Mouse (Mus musculus) spleen, postnatal 4 days (tissue): ENCODE measurements around the gene Bmp5.

ENCODE experiments used
- DNase-seq, 2 experiments: peaks; one replicate each; pipeline ENCODE4 v3.0.0; 2022; ENCODE audit warnings: low spot score in 2 of 2

Gene Bmp5

DNA sequence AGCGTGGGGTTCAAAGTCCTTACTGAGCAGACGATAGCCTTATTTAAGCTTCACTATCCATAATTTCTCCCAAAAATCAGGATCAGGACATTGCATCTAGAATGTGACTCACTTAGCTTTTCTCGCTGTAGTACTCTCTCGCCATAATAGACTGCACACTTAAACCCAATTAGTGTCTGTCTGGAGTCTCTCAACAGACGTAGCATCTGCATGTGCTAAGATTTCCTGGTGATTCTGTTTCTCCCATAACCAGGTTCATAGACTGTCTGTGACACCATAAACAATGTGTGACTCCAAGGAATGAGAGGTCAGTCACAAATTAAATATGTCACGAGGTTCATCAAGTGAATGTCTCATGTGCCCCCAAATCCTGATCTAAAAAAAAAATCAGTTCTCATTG is 65.7 kb downstream of the Bmp5 start:
- DNase-seq, result no peak

DNA sequence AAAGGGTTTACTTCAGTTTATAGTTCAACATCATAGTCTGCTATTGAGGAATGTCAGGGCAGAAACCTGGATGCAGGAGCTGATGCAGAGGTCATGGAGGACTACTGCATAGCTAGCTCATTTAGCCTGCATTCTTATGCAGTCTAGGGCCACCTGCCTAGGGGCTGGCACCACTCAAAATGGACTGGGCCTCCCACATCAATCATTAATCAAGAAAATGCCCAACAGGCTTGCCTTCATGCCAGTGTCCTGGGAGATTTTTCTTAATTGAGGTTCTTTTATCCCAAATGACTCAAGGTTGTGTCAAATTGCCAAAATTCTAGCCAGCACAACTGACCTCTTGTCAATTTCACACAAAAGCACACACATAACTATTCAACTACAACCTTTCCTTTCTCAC is 70.8 kb downstream of the Bmp5 start:
- DNase-seq, result no peak

DNA sequence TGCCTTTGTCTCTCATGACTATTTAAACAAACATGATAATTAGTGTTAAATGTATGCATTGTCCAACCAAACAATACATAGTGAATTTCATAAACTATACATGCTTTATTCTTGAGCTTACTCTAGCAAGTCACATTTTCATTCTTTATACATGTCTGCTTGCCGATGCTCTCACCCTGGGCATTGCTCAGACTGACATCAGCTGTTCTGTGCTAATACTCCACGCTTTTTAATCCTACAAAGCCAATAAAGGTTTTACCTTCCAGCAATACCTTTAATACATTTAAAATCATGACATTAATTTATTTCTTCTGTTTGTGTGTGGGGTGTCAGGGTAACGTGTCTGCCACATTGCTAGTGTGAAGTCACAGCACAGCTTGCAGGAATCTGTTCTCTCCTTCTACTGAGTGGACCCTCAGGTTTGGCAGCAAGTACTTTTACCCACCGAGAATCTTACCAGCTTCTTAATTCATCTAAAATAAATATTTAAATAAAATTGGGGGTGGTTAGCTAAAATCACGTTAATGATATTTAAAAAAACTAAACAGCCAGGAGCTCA is 75.6 kb downstream of the Bmp5 start:
- no peak for DNase-seq

DNA sequence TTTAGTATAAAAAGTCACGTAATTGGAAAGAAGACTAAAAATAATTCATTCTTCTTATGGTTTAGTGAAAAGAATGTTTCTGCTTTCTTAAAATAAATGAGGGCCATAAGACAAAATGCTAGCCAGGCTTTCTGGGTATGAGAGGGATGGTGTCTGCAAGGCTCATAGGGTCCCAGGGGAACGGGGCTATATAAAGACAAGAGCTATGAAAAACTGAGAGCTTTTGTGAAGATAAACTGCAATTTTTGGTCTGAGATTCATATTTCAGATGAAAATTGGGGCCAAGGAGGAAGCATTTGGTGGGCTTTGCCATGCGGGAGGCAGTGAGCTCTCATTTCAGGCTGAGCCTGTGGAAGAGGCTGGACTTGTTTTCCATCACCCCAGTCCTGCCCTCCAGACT is 83.0 kb downstream of the Bmp5 start:
- no peak for DNase-seq

DNA sequence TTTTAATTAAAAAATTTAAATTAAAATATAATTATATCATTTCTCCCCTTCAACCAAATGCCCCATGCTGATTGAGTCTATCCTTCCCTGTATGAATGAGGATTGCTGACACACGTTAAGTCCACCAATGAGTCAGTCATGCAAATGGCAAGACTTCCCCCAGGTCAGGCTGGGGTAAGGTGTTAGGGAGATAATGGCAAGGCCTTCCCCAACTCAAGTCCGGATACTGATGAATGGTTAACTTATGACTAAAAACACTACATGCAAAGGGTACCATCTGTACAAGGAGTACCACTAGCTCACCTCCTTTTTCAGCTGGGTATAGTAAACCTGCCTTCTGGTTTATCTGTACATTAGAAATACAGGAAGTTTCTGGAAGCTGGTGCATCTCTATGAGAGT is 83.8 kb downstream of the Bmp5 start:
- DNase-seq, result no peak

DNA sequence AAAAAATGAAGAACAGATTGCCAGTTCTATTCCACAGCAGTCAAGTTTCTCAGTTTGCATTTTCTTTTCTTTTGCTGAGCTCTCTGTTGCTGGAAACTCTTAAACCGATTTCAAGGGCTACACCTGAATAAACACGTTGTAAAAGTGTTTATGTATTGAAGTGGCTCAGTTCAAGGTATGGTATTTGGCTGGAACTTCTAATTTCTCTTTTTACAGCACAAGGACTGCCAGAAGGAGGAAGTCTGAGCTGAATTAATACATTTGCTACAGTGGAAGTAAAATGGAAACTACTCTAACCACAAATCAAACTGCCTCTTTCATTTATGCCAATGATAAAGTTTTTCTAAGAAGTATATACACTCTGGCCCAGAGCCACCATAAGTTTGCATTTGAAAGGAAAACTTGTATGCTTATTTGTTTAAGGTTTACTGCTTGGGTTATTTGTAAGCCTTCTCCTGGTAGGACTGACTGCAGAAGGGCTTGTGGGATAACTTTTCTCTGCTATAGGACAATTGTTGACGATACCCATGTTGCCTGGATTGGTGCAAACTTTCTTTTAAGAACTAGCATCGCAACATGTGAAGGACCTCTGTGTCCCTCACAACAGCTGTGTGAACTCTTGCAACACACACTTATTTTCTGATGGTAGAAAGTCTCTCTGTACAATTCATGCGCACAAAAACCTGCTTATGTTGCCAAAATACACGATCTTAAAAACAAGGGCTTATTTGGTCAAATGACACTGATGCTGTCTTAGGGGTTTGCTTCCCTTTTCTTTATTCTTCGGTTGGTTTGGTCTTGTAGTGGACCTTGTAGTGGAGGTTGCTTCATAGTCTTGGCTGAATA is 95.4 kb downstream of the Bmp5 start:
- DNase-seq, result no peak

DNA sequence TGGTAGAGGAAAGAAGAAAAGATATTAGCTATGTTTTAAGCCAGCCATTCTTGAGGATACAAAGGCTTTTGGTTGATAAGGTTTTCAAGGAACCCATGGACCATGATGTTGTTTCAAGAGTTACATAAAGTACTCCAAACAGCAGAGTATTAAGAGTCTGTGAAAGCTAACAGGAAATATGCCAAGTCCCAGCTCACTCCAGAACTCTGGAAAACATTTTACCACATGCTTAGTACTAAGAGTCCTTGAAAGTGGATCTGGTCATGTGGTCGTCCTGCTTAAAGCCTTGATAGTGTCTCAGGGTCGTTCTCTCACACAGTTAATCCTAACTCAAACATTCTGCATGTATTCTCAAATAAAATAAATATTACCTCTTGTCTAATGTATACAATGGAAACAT is 101.2 kb downstream of the Bmp5 start:
- DNase-seq, result no peak

DNA sequence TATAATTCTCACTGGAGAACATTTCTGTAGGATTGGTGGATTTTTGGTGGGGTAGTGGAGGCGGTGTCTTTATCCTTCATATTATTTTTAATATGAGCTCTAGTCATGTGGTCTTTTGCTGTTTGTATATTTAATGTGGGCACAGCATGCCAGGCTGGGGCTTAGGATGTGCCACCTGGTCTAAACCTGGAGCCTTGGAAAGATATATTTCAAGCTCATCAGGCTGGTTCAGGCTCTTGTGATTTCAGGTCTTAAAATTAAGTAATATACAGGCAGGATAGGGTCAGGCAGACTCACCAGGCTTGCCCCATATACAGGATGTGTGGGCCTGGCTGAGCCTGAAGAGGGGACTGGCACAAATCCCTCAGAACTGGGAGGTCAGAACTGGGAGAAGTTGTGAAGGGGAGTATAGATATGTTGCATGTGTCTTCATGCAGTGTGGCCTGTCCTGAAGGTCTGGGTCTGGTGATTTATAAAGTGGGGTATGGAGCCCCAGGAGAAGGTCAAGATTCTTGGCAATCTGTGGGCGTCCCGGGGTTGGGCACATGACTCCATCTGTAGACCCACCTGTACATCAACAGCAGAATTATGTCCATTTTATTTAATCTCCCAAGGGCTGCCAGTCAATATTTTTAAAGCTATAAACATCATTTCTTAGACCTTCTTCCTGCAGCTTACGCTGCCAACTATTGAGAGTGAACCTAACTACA is 108.5 kb downstream of the Bmp5 start:
- DNase-seq, result no peak

DNA sequence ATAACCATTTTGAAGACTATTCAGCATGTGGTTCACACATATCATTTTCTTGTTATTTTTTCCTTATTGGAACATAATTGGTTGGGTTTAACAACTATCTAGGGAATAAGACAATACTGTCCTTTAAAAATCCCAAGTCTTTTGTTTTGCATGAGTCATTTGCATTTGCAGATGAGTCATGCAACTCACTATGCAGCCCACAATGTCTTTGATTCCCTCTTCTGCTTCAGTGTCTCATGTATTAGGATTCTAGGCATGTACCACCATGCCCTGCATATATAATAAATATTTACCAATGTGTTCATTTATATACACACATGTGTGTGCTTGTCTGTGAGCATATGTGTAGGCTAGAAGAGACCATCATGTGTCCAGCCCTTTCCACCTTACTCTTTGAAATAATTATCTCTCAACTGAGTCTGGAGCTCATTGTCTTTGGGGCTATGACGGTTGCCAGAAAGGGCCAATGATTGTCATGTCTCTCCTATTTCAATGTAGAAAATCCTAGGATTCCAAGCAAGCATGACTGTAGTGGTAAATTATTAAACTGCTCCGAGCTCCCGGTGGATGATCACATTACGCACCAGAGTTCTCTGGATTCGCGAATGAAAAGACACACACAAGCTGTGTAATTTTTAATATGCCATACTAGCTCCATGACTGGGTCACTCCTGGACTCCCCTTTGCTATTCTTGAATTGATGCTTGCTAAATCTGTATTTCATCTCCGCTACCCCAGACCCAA is 111.8 kb downstream of the Bmp5 start:
- DNase-seq, result no peak

DNA sequence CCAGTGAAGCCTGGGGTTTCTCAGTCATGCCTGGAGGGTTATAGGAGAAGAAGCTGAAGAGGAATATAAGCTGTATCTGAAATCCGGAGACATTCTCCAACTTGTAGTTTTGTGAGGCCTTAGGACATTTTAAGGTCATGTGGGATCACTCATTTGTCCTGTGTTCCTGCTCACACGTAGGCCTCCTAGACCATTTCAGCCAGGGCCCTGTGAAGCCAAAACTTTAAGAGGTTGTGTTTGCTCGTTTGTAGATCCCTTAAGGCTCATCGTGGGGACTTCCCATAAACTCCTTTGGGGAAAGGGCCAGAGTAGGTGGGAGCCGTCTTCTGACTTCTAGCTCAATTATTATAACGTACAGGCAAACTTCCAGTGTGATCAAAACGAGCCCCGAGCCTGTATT is 121.8 kb downstream of the Bmp5 start:
- DNase-seq, result no peak

DNA sequence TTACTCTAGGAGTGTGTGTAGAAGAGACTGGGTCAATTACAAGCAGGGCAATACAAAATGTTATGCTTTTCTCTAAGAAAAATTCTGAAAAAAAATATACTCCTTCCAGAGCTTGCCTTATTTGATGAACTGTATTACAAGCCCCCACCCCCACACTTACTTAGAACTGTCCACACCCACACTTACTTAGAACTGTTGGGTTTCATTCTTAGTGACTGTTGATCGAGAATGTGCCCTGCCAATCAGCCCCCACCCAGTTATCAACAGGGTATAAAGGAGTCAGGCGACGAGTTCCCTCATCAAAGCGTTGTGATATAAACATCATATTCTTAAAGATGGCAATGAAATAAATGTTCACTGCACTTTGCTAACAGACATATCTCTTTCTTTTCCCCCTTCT is 122.9 kb downstream of the Bmp5 start:
- no peak for DNase-seq

DNA sequence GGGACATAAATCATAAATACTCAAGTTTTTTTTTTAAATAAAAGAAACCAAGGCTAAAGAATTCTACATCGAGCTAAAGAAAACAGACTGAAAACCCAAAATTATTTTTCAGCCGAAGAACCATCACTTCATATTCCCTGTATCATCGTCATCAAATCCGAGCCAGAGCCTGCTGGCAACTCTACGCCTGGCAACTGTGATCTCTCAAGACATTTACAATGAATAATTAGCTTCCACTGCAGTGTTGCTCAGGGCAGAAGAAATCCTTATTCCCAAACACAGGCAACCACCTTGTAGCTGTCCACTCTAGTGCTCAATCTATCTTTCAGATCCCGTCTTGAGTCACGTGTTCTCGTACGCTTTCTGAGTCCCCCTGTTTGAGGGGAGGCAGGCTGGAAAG is 126.1 kb downstream of the Bmp5 start:
- no peak for DNase-seq

DNA sequence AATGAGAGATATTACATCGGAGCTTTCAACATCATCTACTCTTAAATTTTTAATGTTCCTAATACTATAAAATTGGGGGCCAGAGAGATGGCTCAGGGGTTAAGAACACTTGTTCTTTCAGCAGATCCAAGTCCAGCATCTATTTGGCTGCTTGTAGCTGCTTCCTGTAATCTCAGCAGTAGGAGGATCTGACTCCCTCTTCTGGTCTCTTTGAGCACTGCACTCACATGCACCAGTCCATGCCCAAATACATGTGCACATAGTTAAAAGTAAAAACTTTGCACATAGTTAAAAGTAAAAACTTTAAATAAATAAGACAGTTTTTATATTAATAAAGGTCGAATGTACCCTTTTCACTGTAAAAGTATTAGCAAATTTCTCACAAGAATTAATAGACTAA is 130.3 kb downstream of the Bmp5 start:
- no peak for DNase-seq

DNA sequence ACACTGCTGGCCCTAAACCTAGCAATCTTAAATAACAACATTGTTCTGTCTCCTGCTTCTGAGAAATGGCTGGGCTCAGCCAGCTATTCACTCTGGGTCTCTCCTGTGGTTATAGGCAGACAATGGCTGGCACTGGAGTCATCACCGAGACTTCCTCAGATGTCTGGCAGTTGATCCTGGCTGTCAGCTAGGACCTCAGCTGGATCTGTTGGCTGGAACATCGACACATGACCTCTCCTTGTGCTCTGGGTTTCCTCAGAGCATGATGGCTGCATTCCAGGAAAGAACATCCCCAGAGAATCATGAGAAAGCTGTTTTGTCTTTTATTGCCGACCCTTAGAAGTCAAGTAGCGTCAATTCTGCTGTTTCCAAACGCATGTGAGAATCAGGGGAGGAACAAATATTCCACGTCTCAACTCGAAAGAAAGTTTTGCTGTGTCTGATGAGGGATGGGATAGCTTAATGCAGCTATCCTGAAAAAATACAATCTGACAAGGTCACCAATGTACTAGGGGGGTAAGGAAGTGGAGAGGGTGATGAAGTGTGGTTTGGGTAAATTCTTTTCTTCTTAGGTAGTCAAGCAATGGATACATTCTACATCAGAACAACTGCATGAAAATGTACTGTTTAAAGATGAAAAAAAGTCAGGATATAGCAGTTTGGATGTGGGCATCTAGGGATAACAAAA is 135.1 kb downstream of the Bmp5 start:
- no peak for DNase-seq

DNA sequence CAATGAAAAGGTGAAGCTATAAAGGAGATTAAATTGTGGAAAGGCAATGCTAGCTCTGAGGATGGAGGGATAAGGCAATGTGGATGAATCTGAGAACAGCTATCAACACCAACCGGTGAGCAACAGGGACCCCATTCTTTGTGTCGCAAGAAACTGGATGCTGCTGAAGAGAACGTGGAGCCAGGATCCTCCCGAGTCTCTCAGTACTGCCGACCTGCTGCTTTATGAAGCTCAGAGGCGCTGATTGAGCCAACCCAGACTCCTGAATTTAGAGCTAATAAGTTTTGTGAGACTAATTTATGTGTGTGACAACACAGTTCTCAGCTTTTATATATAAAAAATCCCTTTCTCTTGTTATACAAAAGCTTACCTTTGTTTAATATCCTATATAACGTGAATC is 136.4 kb downstream of the Bmp5 start:
- DNase-seq, result no peak

DNA sequence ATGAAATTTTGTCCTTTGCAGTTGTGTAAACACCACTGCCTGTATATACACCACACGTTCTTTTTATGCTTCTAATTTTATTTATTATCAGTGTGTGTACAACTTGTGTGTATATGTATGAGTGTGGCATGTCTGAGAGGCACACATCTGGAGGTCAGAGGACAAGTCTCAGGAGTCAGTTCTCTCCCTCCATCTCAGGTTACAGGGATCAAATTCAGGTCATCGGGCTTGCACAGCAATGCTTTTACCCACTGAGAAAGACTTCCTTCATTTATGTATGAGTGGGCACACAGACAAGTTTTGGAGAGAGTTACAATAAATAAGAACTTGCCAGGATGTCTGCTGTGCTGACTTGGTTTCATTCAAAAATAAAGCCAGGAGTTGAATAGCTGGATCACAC is 140.9 kb downstream of the Bmp5 start:
- no peak for DNase-seq

DNA sequence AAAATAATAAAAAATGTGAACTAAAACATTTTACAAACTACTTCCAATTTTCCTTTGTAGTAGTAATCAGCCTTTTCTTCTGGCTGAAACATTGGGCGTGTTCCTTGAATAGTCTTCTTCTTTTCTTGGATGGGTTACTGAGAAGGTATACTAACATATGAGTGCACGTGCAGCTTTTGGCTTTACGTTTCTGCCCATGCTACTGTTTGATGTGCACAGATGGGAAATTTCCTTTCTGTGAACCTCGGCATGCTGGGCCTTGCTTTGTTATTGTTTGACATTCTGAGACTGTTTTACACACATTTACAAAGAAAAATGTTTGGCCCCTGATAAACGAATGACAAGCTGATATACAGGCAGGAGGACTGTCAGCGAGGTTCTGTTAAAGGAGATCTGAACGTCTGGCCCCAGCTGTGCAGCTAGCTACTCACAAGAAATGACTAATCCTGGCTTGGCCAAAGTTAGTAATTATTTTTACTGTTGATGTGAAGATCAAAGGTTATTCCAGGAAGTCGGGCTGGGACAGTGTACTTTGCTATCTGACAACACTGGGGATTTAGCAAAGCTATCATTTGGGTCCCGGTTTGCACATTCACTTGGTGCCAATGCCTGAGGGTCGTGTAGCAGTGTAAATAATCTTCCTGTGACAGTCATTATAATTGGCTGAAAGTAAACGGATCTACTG is 152.2 kb downstream of the Bmp5 start:
- DNase-seq, result no peak

DNA sequence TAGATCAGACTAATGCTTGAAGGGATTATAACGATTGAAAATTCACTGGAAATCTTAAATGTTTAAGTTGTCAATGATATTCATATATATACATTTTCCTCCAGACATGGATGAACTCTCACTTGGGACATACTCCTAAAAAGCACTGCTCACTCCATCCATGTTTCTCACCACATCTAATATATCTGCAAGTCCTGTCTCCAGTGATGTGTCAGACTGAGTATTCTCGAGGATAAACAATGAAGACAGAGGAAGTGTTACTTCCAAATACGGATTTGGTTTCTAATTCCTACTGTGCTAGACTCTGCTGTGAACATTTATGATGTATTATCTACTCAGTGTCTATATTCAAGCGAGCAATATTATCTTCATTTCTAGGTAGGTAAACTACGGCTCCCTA is 152.9 kb downstream of the Bmp5 start:
- no peak for DNase-seq

DNA sequence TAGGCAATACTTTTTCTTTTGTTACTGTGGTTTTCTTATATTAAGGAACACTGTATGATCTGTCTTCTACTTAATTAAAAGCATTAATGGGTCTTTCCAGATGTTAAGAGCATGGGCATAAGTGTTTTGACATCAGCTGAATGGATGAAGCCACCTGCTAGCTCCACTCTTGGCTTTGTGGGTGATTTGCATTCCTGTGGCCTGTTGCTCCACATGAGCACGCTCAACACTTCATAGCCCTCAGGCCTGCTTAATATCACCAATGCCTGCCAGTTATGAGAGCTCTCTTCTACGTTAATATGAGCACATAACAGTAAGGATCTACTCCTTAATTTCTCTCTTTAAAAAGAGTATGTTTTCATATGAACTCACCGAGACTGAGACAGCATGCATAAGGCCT is 169.5 kb downstream of the Bmp5 start:
- DNase-seq, result no peak
